Mouse (Mus musculus) gastrocnemius, postnatal 25 days (tissue): ENCODE results near the gene Gpr137c. TPM values are rescaled to one million over a fixed set of nuclear protein-coding genes. Genes with fewer than 3 reads are reported as not detected.

ENCODE experiments used
- DNase-seq: peaks from one replicate; pipeline ENCODE4 v3.0.0; 2022
- long read RNA-seq, 2 experiments: library from polyadenylated mRNA; stranded (forward); transcript quantifications; one replicate each; pipeline ENCODE4 v2.0.0; 2021
- total RNA-seq, 2 experiments: library from RNA; stranded (reverse); gene quantifications; 1 replicate in 1 of 2; 2 replicates in 1 of 2; pipeline ENCODE4 v1.2.3; 2021

The Gpr137c gene
- total RNA-seq, result 1 to 10 TPM; 1.7 to 3.0 TPM
- long read RNA-seq, experiment 1, result 0 reads
- long read RNA-seq, experiment 2, partial matches to known transcripts, result 0 of 1 reads
- long read RNA-seq, experiment 2, other reads (novel, unspliced or antisense), result 1 of 1 reads

DNA sequence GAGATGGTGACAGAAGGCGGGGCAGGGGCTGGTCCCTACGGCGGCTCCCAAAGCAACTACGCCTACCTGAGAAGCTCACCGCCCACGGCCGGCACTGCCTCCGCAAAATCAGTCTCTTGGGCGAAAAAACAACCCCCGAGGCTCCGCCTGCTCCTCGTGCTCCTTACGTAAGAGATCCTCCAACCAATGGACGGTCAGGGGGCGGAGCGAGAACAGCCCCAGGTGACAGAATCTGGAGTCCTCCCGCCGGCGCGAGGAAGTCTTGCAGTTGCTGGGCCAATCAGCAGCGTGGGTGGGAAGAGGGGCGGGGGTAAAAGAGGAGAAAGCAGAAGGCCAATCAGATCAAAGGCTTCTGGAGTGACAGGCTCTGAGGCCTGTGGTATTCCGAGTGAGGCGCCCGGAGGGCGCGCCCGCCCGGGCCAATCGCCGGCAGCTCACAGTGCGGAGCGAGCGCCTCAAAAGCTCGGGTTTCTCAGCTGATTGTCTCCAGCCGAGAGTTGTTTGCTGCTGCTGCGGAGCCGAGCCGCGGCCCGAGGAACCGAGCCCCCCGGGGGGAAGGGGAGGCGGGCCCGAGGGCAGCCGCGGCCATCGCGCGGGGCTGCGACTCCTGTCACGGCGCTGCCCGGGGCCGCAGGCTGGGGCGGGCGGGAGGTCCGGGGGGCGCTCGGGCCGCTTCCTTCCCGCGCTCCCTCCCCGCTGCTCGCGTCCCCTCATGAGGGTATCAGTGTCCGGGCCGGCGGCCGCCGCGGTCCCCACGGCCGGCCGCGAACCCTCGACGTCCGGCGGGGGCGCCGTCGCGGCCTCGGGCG lies at the start of gene Gpr137c:
Gene Gpr137c (plus strand): TSS at position 437 of the 809 bp plus-strand sequence.
- peak; percentile 99 for DNase-seq

DNA sequence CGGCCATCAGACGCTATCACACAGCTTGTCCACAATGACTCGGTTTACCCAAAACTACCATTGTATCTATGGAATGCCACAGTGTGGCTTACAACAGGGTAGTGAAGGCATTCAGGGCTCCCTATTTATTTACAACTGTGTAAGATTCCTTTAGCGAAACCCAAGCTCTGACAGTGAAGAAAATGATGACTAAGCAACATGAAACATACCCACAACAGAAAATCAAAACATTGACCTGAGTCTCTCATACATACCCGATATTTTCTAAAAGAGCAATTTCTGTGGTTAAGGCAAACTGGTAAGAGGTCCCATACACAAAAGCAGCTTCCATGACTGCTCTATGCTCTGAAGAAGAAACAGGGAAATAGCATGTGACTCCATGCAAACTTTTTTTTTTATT lies 47.3 kb upstream of the Gpr137c start:
- no peak for DNase-seq

DNA sequence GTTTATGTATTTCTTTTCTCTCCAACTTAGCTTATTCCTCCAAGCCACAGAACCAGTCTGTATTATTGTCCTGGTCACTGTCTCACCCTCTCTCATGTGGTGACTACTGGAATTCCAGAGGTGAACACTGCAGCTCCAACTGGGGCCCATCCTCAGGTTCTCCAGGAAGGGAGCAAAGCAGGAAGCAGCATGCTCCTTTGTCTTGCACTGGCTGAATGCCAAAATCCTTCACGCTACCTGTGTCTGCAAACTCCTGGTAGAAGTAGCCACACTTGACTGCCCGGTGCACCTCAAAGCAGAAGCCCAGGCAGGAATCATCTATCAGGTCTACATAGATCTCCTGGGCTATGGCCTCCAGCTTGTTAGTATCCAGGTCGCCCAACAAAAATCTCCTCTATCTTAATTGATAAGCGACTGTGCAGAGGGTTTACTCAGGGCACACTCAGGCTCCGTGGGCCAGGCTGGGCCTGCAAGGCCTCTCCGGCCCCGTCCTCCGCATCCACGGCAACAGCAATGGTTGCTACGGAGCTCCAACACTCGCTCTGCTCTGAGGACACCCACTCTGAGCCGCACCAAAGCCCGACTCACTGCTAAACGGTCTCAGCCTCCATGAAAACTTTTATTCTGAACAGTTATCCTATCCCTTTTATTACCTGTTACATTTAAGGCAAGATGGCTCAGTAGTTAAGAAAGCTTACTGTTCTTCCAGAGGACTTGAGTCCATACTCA lies 44.3 kb upstream of the Gpr137c start:
- no peak for DNase-seq

DNA sequence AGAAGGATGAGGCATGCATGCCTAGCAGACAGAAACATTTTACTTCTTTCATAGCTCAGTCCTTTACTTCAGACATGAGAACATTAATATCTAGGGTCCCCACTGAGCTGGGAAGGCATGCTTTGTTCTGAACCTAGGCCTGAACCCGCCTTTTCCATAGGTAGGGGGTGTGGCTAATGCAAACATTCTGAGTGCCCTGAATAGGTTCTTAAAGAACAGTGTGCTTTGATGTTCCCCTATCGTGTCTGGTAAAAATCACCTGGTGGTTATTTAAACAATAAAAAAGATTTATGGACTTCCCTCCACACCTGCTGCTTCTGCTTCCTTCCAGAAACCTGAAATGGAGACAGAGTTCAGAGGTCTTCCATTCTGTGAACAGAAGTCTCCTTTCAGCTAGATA lies 40.3 kb upstream of the Gpr137c start:
- DNase-seq, result no peak

DNA sequence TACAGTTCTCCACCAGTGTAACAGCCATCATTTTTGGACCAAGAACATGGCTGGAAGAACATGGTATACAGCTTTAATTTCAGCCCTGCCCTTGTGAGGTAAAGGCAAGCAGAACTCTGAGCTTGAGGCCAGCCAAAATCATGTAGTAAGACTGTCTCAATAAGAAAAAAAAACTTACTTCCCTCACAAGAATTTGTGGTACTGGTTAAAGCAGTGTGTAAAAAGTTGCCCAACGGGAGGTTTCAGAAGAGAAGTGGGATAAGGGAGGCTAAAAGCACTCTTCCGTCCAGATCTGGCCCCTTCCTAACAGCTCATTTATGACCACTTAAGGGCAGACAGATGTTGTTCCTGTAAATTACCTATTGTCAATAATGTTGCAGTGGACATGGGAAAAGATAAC lies 39.9 kb upstream of the Gpr137c start:
- no peak for DNase-seq

DNA sequence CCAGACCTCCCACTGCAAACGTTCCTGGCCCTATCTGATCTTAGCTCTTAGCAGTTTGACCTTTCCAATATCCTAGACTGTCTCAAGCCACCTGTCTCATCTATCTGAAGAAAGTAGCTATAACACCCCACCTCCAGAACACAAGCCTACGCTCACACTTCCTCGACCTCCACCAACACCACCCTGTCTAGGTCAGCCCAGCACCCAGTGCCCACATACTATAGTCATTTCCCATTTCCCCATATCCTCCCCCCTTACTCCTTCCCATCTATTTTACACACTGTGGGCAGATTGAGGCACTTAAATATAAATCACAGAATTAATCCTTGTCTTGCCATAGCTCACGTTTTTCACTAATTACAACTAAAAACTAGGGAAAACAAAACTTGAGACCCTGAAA lies 37.9 kb upstream of the Gpr137c start:
- no peak for DNase-seq

DNA sequence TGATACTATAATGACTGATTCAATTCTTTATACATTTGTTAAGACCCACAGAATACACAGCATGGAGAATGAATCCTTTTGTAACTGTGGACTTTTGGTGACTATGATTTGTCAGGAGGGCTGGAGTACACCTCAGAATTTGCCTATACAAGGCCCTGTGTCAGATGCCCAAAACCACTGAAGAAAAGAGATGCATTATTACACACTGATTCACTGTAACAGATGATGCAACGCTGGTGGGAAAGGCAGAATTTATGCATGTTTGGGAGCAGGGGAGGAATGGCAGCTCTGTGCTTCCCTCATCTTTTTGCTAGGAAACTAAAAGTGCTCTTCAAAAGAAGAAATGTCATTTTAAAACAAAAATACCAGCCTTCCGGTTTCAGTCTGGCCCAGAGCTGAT lies 28.5 kb upstream of the Gpr137c start:
- no peak for DNase-seq

DNA sequence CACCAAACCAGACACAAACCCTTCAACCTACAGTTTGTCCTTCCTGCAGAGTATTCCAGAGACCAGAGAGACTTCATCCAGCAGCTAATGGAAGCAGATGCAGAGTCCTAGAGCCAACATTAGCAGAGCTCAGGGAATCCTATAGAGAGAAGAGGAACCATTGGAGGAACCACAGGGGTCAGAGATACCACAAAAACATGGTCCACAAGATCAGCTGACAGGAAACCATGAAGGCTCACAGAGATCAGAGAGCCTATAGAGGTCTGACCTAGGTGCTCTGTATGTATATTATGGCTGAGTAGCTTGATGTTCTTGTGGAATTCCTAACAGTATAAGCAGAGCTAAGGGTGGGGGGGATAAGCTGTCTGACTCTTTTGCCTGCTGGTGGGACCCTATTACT lies 18.9 kb upstream of the Gpr137c start:
- no peak for DNase-seq

DNA sequence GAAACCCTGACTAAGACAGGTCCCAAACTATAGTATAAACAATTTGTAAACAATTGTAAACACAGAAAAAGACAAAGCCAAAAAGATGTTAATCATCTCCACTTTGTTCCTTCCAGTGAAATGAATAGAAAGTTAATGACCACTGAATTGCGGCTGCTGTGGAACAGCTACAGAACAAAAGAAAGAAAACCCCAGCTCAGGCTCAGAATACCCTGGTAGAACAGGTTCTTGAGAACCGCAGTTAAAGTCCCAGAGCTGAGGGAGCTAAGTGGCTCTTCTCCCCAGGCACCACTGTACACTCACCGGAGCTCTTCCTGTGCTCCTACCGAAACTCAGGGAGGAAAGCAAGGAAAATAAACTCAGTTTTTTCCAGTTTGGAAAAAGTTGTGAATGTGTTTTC lies 8.8 kb upstream of the Gpr137c start:
- no peak for DNase-seq

DNA sequence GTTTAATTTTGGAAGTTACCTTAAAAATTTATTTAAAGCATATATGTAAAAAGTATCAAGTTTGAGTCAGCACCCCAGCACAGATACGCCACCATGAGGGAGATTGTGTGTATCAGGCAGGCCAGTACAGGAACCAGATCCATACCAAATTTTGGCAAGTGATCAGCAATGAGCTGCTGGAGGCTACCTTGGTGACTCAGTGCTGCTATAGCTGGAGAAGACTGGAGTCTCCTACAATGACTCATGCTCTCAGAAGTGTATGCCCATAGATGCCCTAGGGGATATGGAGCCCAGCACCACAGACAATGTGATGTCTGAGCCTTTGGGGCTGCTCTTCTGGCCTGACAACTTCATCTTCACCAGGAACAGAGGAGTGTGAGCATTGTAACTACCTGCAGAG lies 8.1 kb upstream of the Gpr137c start:
- DNase-seq, result no peak

DNA sequence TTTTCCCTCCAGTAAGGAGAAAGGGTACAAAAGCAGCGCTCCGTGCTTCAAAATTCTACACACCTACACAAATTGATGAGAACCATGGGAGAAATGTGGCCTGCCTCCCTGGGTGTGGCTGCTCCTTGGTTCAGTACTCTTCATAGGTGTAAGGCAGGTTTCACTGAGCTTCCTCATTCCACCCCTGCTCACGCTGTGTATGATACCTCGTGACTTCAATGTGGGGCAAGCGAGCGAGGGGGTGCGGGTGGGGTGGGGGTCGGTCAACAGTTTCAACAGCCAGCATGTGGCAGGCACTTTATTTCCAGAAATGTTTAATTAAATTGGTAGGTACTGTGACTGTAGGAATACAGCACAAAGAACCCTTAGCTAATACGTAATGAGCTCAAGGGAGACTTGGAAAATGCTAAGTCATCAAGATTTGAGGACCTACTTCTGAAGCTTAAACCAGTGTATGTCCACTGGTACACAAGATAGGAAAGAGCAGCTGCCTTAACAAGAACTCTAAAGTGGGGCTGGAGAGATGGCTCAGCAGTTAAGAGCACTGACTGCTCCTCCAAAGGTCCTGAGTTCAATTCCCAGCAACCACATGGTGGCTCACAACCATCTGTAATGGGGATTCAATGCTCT lies 2.7 kb upstream of the Gpr137c start:
- DNase-seq, result no peak

DNA sequence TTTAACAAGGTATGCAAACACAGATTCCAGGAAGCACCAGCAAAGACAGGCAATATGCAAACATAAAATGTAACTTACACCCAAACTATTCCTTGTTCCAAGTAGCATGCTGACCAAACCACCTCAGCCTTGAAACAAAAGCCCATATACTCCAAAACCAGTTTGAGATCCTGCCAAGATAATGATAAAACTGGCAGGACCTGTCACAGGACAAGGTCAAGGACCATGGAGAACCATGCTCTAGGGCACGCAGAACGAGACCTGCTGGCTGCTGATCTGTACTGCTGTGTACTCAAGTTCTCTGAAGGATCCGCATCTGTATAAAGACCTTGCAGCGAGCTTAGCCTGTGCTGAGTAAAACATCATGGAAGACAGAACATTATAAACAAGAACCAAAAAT lies 1.8 kb upstream of the Gpr137c start:
- DNase-seq, result no peak

DNA sequence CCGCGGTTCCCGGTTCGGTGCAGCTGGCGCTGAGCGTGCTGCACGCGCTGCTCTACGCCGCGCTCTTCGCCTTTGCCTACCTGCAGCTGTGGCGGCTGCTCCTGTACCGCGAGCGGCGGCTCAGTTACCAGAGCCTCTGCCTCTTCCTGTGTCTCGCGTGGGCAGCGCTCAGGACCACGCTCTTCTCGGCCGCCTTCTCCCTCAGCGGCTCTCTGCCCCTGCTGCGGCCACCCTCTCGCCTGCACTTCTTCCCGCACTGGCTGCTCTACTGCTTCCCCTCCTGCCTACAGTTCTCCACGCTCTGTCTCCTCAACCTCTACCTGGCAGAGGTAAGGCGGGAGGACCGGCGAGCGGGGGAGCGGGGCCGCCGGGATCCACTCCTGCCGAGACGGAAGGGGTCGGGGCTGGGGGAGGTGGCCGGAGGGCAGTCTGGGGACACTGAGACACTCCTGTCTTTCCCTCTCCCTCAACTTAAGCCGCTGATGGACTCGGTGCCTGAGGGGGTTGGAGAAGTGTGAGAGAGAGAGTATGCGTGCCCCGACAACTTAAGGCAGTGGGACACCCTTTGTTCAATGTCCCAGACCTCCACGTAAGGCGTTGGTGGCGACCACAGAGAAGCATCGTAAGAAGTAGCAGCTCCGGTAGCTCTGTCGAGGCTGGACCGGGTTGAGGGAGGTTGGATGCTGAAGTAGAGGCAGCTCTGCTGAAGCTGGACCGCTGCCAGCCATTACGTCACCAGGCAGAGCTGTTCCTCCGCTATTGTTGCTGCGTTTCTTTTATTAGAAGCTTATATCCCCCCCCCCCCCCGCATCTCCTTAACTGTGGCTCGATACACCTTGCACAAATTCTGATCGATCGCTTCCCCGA lies 806 bp downstream of the Gpr137c start, which contains the start of gene Txndc16:
Gene Txndc16 (minus strand): TSS at position 239 of the 867 bp plus-strand sequence.
- peak; percentile 56 for DNase-seq

DNA sequence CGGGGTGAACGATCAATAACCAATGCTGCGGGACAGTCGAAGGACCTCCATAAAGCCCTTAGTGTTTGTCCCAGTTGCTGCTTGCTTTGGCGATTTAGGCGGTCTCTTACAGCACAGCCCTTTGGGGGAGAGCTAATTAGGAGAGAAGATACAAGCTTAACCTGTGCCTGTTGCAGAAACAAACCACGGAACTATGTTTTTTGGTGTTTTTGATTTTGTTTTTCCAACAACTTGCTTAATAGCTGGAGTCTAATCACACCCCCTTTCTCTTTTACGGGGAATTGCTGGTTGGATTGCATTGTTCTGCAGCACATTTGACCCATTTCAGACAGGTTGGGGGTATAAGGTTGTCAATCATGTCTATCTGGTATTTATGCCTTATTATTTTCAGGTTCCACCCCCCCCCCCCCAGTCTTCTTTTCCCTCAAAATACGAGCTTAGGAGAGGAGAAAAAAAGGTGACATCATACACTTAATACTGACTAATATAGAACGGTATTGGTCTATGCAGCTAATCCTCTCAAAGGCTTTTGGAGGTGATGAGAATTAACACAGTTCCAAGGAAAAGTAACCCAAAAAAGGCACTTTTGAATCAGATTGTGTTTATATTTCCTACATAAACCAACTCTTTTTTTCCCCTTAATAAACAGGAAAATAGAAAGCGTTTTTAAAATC lies 1.6 kb downstream of the Gpr137c start:
- DNase-seq, result no peak

DNA sequence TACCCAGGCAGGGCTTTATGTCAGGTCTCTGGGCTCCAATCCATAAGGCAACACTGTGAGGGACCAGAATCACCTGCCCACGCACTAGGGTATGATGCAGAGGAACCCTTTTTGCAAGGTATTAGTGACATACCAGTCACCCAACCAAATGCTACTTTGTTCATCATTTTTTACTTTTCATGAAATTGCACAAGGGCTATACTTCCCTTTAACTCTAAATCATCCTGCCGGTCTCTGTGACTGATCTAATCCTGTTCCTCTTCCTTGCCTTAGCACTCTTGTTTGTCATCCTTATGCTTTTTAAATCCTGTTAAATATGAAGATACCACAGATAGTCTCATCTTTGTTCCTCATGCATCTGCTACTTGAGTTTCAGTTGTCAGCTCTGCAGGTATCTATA lies 19.5 kb downstream of the Gpr137c start:
- DNase-seq, result no peak

DNA sequence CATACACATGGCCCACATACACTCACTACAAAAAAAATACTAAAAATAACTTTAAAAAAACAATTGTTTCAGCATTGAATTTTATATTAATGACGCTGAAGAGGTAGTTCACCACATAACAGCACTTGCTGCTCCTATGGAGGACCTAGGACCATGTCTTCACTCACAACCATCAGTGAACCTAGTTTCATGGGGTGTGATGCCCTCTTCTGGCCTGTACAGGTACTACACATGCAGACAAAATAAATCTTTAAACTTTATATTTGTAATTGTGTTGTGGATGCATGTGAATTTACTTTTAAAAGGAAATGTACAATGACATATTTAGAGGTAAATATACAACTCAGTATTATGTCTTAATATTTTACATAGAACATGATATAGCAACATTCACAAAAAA lies 22.1 kb downstream of the Gpr137c start:
- no peak for DNase-seq

DNA sequence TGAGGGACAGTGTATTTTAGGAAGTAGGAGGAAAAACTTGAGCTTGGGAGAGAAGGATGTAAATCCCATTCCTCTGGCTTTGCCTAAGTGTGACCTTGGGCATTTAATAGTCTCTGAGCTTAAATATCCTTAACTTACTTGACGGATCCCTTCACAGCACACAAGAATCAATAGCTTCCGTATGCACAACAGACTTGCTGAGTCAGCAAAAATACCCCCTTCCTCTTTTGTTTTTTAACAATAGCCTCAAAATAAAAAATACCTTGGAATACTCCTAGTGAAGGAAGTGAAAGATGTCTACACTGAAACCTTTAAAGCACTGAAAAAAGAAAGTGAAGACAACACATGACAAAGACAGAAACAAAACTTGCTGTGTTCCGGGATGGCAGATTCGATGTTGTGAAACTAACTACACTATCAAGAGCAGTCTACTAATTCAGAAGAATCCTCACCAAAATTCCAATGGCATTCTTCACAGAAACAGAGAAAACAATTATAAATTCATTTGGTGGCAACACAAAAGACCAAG lies 32.1 kb downstream of the Gpr137c start:
- no peak for DNase-seq

DNA sequence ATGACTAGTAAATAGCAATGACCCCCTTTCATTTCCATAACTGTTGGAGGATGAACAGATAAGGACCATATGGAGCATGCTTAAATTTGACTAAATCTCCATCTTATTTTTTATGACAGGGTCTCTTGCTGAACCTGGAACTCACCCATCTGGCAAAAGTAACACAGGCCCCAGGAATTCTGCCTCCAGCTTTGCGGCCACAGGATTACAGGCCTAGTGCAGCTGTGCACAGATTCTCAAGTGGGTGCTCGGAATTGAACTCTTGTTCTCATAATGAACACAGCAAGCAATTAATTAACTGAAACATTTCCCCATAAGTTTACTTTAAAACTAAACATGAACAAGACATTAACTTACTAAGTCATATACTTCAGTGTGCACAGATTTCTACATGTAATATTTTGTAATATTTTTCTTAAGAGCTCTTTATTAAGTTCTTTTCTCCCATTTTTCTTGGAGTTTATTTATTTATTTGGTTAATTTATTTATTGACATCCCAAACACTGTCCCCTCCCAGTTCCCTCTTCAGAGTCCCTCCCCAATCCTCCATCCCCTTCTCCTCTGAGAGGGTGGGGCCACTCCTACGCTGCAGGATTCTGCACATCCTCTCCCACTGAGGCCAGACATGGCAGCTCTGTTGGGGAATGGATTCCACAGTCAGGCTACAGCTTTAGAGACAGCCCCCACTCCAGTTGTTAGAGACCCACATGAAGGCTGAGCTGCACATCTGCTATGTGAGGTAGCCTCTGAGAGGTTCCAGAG lies 44.5 kb downstream of the Gpr137c start:
- DNase-seq, result no peak

DNA sequence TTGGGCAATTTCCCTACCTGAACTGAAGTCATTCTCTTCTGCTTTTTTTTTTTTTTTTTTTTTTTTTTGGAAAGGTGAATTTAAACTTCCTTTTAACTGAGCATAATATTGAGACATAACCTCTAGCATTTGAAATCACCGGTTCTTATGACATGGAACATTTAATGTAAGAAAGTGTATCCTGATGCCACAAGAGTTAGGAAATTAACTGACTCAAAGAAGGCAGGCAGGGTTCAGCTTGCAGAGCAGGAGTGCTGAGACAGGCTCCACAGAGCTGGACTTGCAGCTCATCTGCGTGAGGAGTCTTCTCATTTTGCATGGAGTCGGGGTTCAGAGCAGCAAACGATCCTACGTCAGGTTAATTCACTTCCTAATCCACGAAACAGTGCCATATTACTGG lies 56.3 kb downstream of the Gpr137c start:
- DNase-seq, result no peak

DNA sequence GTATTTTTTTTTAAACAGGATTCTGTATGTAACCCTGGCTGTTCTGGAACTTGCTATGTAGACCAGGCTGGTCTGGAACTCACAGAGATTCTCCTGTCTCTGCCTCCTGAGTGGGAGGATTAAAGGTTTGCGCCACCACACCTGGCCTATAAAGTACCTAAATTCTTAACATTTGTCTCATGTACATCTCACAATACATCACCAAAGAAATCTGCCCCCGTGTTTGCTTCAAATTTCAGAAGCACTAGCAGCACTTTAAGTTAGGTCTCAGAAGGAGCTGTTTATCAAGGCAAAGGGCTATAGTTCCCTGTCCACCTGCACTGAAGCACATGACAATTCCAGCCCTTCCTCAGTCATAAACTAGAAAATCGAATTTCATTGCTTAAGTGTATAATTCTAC lies 62.5 kb downstream of the Gpr137c start:
- no peak for DNase-seq
